Mouse (Mus musculus): Measurements from ENCODE around the gene Serpina3j. TPM values are rescaled to one million over a fixed set of nuclear protein-coding genes. Genes with fewer than 3 reads are reported as not detected.
"Not testable (repeated sequence)": the region's sequence is repeated elsewhere in the genome, so short reads cannot be mapped to it uniquely, and the experiment has no call there.

Serpina3j gene
- polyA plus RNA-seq, 1 experiment: not detected

DNA sequence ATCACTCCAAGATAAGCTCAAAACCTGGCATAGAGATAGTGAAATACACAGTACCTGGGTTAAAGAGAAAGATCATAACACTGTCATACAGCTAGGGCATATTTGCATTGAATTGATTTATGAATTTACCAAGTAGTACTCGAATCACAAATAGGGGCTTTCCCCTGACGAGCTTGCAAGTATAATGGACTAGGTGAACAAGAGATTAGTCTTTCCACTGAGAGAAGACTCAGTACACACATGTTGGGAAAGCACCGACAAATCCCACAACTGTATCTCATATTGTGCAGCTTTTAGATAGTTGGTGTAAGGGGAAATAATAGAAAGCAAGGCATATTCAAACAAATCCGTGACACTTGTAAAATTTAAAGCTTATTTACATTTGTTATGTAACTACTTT lies 8.4 kb upstream of the Serpina3j start:
- H3K4me1 ChIP-seq (ENCODE audit: control insufficient read depth): no peaks in the 10 kb centered on the region
- TF ChIP-seq TAL1 (IDR thresholded peaks at IDR 0.05; ENCODE audit: low read length) (no peak), GATA1 (IDR thresholded peaks at IDR 0.05; ENCODE audit: low read length) (no peak)
- H3K4me3 ChIP-seq (replicated peaks): no peak overlapping the region
- no peaks in the 10 kb centered on the region for H3K36me3 ChIP-seq (ENCODE audit: control insufficient read depth)
- H3K9me3 ChIP-seq (ENCODE audit: control insufficient read depth, low read length): peaks cover 4% of the 10 kb centered on the region
- H3K27me3 ChIP-seq (ENCODE audit: control insufficient read depth): no peaks in the 10 kb centered on the region

DNA sequence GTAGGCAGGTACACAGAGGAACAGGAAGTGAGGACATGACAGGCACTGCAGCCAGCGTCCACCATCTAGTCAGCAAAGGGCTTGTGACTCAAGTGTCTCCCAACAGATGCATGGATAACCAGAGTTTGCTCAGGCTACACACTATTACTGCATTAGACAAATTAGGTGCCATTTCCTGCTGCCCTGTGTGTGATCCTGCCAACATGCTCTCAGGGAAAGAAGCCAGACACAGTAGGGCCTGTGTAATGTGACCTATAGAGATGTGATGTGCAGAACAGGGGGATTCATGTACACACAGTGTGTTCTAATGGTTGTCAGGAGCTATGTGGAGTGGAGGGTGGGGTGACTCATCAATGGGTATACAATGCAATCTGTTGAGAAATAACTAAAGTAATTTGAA lies 8.1 kb downstream of the Serpina3j start:
- H3K27me3 ChIP-seq (ENCODE audit: control insufficient read depth): no peaks in the 10 kb centered on the region
- H3K4me3 ChIP-seq (replicated peaks): no peak overlapping the region
- no peaks in the 10 kb centered on the region for H3K4me1 ChIP-seq (ENCODE audit: control insufficient read depth)
- no peak for TF ChIP-seq GATA1 (IDR thresholded peaks at IDR 0.05; ENCODE audit: low read length)
- TF ChIP-seq TAL1 (IDR thresholded peaks at IDR 0.05; ENCODE audit: low read length): no peak
- H3K9me3 ChIP-seq (ENCODE audit: control insufficient read depth, low read length): peaks cover 2% of the 10 kb centered on the region
- H3K36me3 ChIP-seq (ENCODE audit: control insufficient read depth): no peaks in the 10 kb centered on the region

DNA sequence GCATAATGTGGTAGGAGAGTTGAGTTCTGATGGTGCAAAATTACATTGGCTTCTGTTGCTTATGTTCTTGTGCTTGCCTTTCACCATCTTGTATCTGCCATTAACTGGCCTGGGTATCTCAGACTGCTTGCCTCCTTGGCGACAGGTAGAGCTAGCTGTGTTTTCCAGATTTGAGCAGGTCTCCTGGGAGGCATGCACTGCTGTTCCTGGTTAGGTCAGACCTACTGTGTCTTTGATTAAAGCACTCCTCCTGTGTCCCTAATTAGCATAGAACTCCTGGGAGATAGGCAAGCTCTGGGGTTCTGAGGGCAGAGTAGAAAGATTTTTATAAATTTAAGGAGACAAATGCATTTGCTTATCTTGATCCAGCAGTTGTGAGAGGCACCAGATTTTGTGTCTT lies 17.3 kb downstream of the Serpina3j start:
- H3K4me1 ChIP-seq (ENCODE audit: control insufficient read depth): no peaks in the 10 kb centered on the region
- no peaks in the 10 kb centered on the region for H3K27me3 ChIP-seq (ENCODE audit: control insufficient read depth)
- H3K9me3 ChIP-seq (ENCODE audit: control insufficient read depth, low read length): no peaks in the 10 kb centered on the region
- H3K36me3 ChIP-seq (ENCODE audit: control insufficient read depth): no peaks in the 10 kb centered on the region
- TF ChIP-seq TAL1 (IDR thresholded peaks at IDR 0.05; ENCODE audit: low read length) (no peak), GATA1 (IDR thresholded peaks at IDR 0.05; ENCODE audit: low read length) (no peak)
- no peak overlapping the region for H3K4me3 ChIP-seq (replicated peaks)

DNA sequence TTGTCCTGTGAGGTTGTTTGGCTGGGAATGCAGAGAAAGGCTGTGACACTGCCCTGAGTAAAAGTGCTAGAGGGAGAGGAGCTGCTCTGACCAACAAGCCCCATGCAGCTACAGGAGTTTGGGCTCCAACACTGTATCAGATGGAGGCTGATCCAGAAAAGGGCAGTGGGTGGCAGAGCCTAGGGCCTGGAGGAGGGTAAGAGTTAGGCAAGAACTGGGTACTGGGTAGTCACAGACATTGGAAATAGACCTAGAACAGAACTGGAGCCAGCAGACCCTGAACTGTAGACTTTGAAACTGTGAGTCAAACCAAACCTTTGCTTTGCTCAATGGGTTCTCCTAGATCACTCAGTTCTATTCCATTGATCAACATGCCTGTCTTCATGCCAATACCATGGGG lies 22.5 kb downstream of the Serpina3j start:
- not testable (repeated sequence) for H3K27me3 ChIP-seq (ENCODE audit: control insufficient read depth); H3K4me1 ChIP-seq (ENCODE audit: control insufficient read depth); H3K9me3 ChIP-seq (ENCODE audit: control insufficient read depth, low read length); H3K36me3 ChIP-seq (ENCODE audit: control insufficient read depth); H3K4me3 ChIP-seq (replicated peaks)

DNA sequence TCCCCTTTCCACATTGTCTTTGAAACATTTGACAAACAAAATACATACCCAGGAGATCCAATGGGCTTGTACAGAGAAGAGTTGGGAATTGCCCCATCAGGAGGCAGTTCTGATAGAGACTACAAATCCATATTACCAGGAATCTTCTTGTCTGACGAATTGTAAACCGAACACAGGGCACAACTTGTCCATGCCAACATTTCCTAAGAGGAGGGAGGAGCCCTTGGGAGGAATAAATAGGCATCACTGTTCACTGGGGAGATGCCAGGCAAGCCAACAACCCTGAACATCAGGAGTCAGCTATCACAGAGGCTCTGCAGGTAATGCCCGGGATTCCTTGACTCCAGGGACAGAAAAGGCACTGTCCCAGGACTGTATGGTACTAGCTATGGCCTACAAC lies 23.9 kb downstream of the Serpina3j start, which contains the start of the genes Serpina3k and Serpina3m:
Gene Serpina3k (plus strand): TSS at position 261 of the 400 bp plus-strand sequence.
Gene Serpina3m (plus strand): TSS at position 261 of the 400 bp plus-strand sequence.
- H3K4me1 ChIP-seq (ENCODE audit: control insufficient read depth); H3K9me3 ChIP-seq (ENCODE audit: control insufficient read depth, low read length); H3K27me3 ChIP-seq (ENCODE audit: control insufficient read depth); H3K36me3 ChIP-seq (ENCODE audit: control insufficient read depth); H3K4me3 ChIP-seq (replicated peaks): not testable (repeated sequence)

DNA sequence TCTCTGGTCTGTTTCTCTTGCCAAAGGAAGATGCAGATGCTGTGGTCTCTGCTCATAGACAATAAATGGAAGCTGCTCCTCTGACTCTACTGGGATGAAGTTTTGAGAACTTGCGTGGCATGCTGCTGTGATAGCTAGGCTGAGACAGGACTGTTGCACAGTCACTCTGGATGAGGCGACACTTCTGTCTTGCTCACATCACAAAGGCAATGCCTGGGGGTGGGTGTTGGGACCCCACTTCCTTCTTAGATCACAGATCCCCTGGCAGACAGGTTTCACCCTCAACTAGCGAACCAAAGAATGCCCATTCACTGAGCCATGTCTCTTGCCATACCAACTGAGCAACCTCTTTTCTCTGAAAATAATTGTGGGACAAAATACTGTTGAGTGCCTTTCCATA lies 24.4 kb downstream of the Serpina3j start:
- Histone ChIP-seq H3K27me3 (ENCODE audit: control insufficient read depth) (no peaks in the 10 kb centered on the region), H3K4me3 (replicated peaks) (no peak overlapping the region), H3K9me3 (ENCODE audit: control insufficient read depth, low read length) (no peaks in the 10 kb centered on the region), H3K36me3 (ENCODE audit: control insufficient read depth) (no peaks in the 10 kb centered on the region), H3K4me1 (ENCODE audit: control insufficient read depth) (no peaks in the 10 kb centered on the region)
- no peak for TF ChIP-seq GATA1 (IDR thresholded peaks at IDR 0.05; ENCODE audit: low read length)

DNA sequence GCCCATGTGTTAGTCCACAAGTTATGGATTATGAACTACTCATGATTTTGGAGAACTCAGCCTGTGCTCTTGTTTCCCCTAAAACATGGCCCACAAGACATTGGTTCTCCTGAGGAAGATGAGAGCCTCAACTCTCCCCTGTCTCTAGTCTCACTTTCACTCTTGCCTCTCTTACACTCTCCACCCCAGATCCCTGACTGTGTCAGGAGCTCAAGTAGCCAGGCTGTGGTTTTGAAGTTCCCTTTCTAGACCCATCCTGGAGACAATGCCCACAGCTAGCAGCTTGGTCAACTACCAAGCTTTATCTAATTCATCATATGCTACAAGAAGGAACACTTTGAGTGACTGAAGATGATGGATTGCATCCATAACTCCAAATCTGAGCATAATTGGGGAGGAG lies 28.1 kb downstream of the Serpina3j start:
- not testable (repeated sequence) for H3K9me3 ChIP-seq (ENCODE audit: control insufficient read depth, low read length); H3K4me3 ChIP-seq (replicated peaks); H3K27me3 ChIP-seq (ENCODE audit: control insufficient read depth); H3K36me3 ChIP-seq (ENCODE audit: control insufficient read depth); H3K4me1 ChIP-seq (ENCODE audit: control insufficient read depth)

DNA sequence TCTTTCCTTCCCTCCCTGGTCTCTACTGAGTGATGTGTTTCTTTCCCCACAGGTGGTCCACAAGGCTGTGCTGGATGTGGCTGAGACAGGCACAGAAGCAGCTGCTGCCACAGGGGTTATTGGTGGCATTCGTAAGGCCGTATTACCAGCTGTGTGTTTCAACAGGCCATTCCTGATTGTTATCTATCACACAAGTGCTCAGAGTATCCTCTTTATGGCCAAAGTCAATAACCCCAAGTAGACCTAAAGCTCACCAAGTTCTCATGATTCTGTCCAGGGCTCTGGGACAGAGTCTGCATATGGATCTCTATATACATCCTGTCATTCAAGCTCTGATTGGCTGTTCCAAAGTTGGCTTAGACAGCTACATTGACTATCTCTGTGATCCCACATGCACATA lies 30.8 kb downstream of the Serpina3j start:
- no peaks in the 10 kb centered on the region for H3K36me3 ChIP-seq (ENCODE audit: control insufficient read depth)
- no peaks in the 10 kb centered on the region for H3K9me3 ChIP-seq (ENCODE audit: control insufficient read depth, low read length)
- TF ChIP-seq GATA1 (IDR thresholded peaks at IDR 0.05; ENCODE audit: low read length): no peak
- no peak for TF ChIP-seq TAL1 (IDR thresholded peaks at IDR 0.05; ENCODE audit: low read length)
- H3K4me3 ChIP-seq (replicated peaks): no peak overlapping the region
- no peaks in the 10 kb centered on the region for H3K27me3 ChIP-seq (ENCODE audit: control insufficient read depth)
- H3K4me1 ChIP-seq (ENCODE audit: control insufficient read depth): no peaks in the 10 kb centered on the region

DNA sequence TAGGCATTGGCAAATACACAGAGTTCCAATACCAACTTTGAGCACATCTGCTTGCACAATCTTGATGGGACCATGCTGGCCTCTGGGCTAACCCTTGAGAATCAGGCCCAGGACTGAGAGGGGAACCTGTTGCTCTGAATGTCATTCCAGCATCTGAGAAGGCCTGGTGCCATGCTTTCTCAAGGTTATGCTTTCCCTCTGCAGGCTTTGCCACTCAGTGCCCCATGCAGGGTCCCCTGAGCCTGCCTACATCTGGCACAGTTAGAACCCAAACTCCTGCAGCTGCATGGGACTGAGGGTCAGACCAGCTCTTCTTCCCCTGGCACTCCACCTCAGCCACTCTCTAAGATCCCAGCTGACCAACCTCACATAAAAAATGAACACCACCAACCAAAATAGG lies 31.4 kb downstream of the Serpina3j start:
- no peaks in the 10 kb centered on the region for H3K36me3 ChIP-seq (ENCODE audit: control insufficient read depth)
- H3K9me3 ChIP-seq (ENCODE audit: control insufficient read depth, low read length): no peaks in the 10 kb centered on the region
- no peaks in the 10 kb centered on the region for H3K4me1 ChIP-seq (ENCODE audit: control insufficient read depth)
- no peaks in the 10 kb centered on the region for H3K27me3 ChIP-seq (ENCODE audit: control insufficient read depth)
- H3K4me3 ChIP-seq (replicated peaks): no peak overlapping the region
- TF ChIP-seq GATA1 (IDR thresholded peaks at IDR 0.05; ENCODE audit: low read length) (no peak), TAL1 (IDR thresholded peaks at IDR 0.05; ENCODE audit: low read length) (no peak)

DNA sequence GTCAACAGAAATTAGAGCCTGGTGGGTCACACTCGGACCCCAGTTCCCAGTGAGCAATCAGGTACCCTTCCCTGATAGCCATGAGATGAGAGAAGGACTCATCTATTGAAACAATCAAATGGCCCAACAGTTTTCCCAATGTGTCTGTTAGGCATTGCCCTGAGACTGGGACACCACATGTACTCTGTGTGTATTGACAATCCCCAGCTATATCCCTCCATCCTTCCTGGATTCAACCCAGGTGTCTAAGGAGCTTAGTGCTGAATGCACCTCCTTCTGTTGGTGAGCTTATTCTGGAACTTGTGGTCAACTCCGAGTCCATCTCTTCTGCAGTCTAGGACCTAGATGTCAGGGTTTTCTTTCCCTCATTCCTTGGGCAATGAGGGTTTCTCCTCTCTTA lies 32.7 kb downstream of the Serpina3j start:
- Histone ChIP-seq H3K27me3 (ENCODE audit: control insufficient read depth) (no peaks in the 10 kb centered on the region), H3K4me3 (replicated peaks) (no peak overlapping the region), H3K4me1 (ENCODE audit: control insufficient read depth) (no peaks in the 10 kb centered on the region), H3K9me3 (ENCODE audit: control insufficient read depth, low read length) (no peaks in the 10 kb centered on the region), H3K36me3 (ENCODE audit: control insufficient read depth) (no peaks in the 10 kb centered on the region)
- TF ChIP-seq GATA1 (IDR thresholded peaks at IDR 0.05; ENCODE audit: low read length) (no peak), TAL1 (IDR thresholded peaks at IDR 0.05; ENCODE audit: low read length) (no peak)

DNA sequence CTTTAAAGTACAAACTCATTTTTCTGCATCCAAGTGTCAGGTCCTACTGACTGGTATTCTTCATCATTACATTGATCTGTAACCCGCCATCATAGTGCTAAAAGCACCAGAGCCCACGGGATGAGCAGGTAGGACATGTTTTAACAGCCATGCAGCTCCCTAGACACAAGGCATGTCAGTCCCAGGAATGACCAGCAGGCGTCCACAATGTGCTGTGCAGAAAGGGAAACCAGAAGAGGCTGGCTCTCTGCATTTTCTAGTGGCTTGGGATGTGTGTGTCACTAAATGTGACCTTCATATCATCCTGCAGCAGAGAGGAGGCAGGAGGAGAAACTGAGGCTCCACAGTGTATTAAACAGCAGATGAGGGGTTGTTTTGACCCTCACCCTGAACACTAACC lies 37.5 kb downstream of the Serpina3j start:
- not testable (repeated sequence) for H3K36me3 ChIP-seq (ENCODE audit: control insufficient read depth); H3K4me3 ChIP-seq (replicated peaks); H3K27me3 ChIP-seq (ENCODE audit: control insufficient read depth); H3K4me1 ChIP-seq (ENCODE audit: control insufficient read depth); H3K9me3 ChIP-seq (ENCODE audit: control insufficient read depth, low read length)
